Mouse (Mus musculus) adipose tissue, adult 10 weeks (tissue): ENCODE results near the gene Zfp57. TPM values are rescaled to one million over a fixed set of nuclear protein-coding genes. Genes with fewer than 3 reads are reported as not detected.

Source experiments
- polyA plus RNA-seq: library from polyadenylated mRNA; stranded (reverse); fragments of 350-450 nt; fragmentation: Illumina TruSeq; extraction: RNeasy Lipid Tissue Mini Kit (QIAGEN cat#74804); gene quantifications from one replicate; pipeline ENCODE4 v1.2.3, GENCODE M21; 2014; ENCODE audit warnings: low read depth, low replicate concordance

Gene Zfp57
- polyA plus RNA-seq = 7.2 TPM

DNA sequence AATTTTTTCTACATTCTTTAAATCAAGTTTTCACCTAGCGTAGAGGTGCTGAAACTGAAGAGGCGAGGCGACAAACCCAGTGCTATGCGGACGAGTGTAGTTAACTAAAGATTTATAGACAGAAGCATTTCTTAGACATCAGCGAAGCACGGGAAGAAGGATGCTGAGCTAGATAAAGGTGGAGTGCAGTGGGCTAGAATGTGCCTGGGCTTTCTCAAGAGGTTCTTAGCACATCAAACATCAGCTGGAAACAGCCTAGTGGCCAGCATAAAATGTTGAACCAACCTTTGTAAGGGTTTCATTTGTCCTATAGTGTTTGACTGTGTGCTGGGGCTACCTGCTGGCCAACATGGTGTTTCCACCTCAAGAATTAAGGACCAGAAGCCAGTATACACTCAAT, at the start of gene Zfp57:
Zfp57 (plus strand) TSS at position 301 of the 400 bp plus-strand sequence.

DNA sequence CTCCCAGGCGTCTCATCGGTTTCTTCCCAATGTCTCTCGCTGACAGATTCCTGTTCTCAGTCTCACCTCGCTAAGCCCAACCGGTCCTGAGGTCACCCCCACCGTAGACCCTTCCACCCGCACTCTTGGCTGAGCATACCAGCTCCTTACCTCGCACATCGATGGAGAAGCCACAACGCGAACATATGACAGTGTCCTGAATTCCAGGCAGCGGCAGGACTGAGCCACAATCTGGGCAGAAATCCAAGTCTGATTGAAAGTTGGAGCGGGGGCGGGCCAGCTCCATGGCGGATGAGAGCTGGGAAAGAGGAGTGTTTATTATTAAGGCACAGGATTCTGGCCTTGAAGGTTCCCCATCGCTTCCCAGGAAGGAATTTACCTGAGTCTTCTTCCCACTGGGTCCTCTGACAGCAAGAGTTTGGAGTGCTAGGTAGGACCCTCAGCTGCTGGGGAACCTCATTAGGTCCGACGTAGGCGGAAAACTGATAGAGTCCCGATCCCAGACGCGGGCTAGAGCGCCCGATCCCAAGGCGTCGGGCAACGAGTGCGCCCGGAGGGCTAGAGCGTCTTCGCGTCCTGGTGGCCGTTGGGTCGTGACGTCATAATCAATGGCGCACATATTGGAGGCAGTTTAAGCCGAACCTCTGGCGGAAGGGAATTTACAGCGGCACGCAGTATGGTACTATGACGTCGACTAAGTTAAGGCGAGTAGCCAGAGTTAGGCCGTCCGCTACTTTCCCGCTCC, 42.8 kb upstream of the Zfp57 start, which contains the start of the genes Znrd1 and Znrd1as:
Znrd1 (minus strand) TSS at position 561 of the 745 bp plus-strand sequence.
Znrd1as (plus strand) TSS at position 594 of the 745 bp plus-strand sequence.

DNA sequence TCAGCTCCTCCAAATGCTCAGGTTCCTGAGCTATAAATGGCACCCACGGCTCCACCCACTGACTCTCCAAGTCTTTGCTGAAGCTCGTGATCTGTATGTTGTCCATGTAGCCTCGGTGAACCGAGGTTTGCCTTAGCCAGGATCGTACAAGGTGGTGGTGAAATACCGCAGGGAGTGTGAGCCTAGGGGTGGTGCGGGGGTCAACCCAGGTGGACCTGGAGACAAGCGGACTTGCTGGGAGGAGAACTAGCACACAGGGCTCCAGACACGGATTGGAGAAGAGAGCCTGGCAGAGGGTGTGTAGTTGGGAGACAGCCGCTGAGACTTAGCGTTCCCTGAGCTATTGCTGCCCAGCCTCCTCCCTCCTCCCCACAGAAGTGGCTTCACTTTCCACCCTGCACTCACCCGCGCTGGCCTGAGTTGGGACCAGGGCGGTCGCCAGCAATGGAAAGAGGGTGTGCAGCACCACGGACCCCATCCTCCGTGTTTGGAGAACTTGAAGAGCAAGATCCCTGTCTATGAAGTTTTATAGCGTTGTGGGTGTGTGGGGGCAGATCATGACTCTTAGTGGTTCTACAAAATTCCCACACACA, 19.6 kb upstream of the Zfp57 start, which contains the start of gene 2410137M14Rik:
2410137M14Rik (minus strand) TSS at position 17 of the 593 bp plus-strand sequence.

DNA sequence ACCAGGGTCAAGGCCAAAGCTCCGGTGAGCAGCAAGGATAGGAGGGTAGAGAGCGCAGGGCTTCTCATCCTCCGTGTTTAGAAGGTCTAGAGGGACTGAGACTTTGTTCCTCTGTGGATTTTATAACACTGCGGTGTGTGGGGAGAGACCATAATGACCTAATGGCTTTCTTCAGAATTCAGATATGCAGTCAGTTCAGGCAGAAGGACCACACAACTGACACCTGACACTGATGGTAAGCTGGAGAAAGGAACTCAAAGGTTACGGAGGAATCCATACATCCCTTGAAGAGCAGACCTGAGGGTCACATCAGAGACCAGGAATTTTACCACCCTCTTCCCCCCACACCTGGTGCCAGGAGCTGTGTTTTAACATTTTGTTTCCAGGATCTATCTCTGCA, 11.5 kb upstream of the Zfp57 start, which contains the start of gene H2-M5:
H2-M5 (minus strand) TSS at position 101 of the 400 bp plus-strand sequence.

DNA sequence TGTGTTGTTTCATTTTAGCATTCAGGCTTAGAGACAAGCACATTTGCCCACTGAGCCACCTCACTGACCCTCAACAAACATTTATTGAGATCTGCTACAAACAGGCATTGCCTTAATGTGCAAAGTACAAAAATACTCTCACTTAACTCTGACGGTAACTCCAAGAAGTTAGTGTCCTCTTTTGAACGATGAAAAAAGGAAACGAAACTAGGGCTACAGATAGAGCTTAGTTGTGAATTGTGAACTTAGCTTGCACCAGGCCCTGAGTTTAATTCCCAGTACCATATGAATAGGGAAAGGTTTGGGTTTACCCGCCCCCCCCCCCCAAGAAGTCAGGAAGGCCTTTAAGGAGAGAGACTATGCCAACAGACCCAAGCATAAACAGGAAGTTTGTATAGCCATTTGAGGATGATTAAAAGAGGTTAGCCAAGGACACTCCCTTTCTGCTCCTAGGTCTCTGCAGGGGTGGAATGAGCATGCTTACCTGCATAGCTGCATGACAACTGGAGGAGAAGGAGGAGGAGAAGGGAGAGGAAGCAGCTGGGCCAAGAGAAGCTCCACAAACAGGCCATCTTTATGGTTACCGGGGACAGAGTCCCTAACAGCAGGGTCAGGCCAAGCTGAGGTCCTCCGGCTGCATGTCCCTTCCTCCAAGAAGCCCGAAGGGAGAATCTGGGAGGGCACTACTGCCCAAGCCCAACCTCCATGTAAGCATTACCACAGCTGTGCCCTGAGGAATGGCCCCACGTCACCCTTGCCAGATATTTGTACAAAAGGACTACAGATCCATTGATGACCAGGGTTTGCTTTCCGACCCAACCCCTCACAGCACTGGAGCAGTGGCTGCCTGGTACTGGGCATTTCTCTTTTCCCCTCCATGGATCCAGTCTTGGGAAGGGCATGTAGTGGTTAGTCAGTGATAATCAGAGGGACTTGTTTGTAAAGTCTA, 21.9 kb downstream of the Zfp57 start, which contains the start of gene Mog:
Mog (minus strand) TSS at position 771 of the 949 bp plus-strand sequence.

DNA sequence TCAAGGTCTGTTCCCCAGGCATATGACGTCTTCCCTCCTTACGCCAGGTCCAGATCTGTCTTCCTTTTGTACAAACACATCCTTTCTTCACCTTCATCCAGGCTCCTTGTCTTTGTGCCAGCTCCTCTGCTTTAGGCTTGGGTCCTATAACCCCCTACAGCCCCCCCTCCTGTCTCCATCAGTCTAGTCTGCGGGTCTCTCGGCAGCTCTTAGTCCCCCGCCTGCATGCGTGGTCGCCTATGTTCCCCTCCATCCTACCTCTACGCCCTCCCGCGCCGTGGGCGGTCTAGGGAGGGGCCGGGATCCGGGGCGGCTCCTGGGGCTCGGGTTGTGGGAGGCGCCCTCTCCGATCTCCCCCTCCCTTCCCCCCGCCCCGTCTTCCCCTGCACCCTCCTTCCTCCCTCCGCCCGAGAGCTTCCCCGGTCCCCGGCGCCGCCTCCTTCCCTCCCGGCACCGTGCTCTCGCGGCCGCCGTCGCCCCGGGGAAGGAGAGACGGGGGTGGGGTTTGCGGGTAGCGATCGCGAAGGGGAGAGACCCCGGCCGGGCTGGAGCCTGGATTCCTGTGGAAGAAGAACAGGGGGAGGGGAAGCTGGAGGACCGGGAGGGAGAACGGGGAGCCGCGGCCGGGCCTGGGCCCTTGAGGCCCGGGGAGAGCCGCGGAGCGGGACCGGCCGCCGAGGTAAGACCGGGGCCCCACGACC, 44.8 kb downstream of the Zfp57 start, which contains the start of gene Gabbr1:
Gabbr1 (plus strand) TSS at position 356 of the 701 bp plus-strand sequence.

Other genes with a start within 250 kb of the Zfp57 start
- not detected for gene H2-M10.5, start 228.3 kb upstream of the Zfp57 start, polyA plus RNA-seq
- gene H2-M10.6, start 189.0 kb upstream of the Zfp57 start, polyA plus RNA-seq = not detected
- 54.8 TPM for gene Trim26, start 164.0 kb upstream of the Zfp57 start, polyA plus RNA-seq
- not detected for gene Trim15, start 134.0 kb upstream of the Zfp57 start, polyA plus RNA-seq
- 0.35 TPM for gene Trim10, start 131.6 kb upstream of the Zfp57 start, polyA plus RNA-seq
- not detected for gene Trim40, start 111.0 kb upstream of the Zfp57 start, polyA plus RNA-seq
- gene Trim31, start 103.0 kb upstream of the Zfp57 start, polyA plus RNA-seq = 0.30 TPM
- 0.63 TPM for gene Rnf39, start 58.2 kb upstream of the Zfp57 start, polyA plus RNA-seq
- 74.7 TPM for gene Ppp1r11, start 49.4 kb upstream of the Zfp57 start, polyA plus RNA-seq
- gene Znrd1, start 42.6 kb upstream of the Zfp57 start, polyA plus RNA-seq = 37.9 TPM
- 23.8 TPM for gene Znrd1as, start 42.6 kb upstream of the Zfp57 start, polyA plus RNA-seq
- not detected for gene 2410137M14Rik, start 19.9 kb upstream of the Zfp57 start, polyA plus RNA-seq
- 0.11 TPM for gene H2-M5, start 11.6 kb upstream of the Zfp57 start, polyA plus RNA-seq
- gene Mog, start 22.2 kb downstream of the Zfp57 start, polyA plus RNA-seq = not detected
- 23.9 TPM for gene Gabbr1, start 44.8 kb downstream of the Zfp57 start, polyA plus RNA-seq
- gene Olfr90, start 87.3 kb downstream of the Zfp57 start, polyA plus RNA-seq = not detected
- not detected for gene Olfr91, start 97.1 kb downstream of the Zfp57 start, polyA plus RNA-seq
- gene Olfr92, start 118.9 kb downstream of the Zfp57 start, polyA plus RNA-seq = not detected
- gene Olfr93, start 160.3 kb downstream of the Zfp57 start, polyA plus RNA-seq = not detected
- gene Ubd, start 192.7 kb downstream of the Zfp57 start, polyA plus RNA-seq = 3.3 TPM
- gene Olfr94, start 199.8 kb downstream of the Zfp57 start, polyA plus RNA-seq = not detected
- not detected for gene Olfr95, start 212.0 kb downstream of the Zfp57 start, polyA plus RNA-seq
- not detected for gene Olfr96, start 219.0 kb downstream of the Zfp57 start, polyA plus RNA-seq
- gene Olfr97, start 236.2 kb downstream of the Zfp57 start, polyA plus RNA-seq = not detected